Comparison of ENCODE assay signal across 8 mouse cellular contexts in the genomic region with DNA sequence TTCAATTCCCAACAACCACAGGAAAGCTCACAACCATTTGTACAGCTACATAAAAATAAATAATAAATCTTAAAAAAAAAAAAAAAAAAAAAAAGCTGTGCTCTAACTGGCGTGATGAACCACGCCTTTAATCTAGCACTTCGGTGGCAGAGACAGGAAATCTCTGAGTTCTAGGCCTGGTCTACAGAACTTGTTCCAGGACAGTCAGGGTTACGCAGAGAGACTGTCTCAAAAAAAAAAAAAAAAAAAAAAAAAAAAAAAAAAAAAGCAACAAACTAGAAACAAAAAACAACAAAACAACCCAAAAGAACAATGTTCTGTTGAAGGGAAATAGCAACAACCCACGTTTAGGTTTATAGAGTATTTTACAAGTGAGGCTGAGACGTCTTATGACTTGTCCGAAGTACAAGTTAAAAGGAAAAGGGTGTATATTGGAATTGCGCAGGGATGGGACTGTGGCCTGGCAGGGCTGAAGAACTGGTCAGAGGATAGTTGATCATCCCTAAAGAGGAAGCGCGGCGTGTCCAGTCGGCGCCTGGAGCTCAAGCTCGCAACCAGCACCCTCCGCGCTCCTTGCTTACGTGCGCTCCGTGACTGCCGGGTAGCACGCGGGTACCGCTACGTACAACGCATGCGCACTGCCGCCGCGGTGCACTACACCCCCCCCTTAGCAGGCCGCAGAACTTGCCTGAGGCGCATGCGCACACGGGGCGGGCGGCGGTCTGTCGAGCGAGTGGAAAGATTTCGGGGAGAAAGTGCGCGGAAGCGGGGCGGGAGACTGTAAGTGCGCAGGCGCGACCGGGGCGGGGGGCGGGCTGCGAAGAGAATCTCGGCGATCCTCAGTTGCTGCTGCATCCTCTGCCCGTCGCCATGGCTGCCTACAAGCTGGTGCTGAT. TPM values are rescaled to one million over a fixed set of nuclear protein-coding genes. Genes with fewer than 3 reads are reported as not detected.
DNase-seq lines count a peak whose midpoint lies in the region; ATAC-seq lines count a peak whose summit lies in the region.

Gene Pgam1, plus strand, starts transcription at position 746 of the 896 bp plus-strand sequence.

- H3K27ac ChIP-seq in lung, embryonic 16.5 days (ENCODE audit: low read length), result peak within 1 kb of the TSS; percentile 98

- H3K27me3 ChIP-seq in lung, embryonic 16.5 days (ENCODE audit: control insufficient read depth, insufficient read depth, low read depth, low read length), result no peaks in the 10 kb centered on the region

- H3K4me1 ChIP-seq in lung, embryonic 16.5 days (replicated peaks; ENCODE audit: control insufficient read depth, insufficient read depth, low read length), result peaks cover 30% of the 10 kb centered on the region

- H3K36me3 ChIP-seq in lung, embryonic 16.5 days (ENCODE audit: control insufficient read depth, insufficient read depth, low read length), result peaks cover 8% of the 10 kb centered on the region

- peak within 1 kb of the TSS; percentile 75 for H3K4me2 ChIP-seq in lung, embryonic 16.5 days (ENCODE audit: low read depth, low read length)

- H3K9ac ChIP-seq in lung, embryonic 16.5 days (ENCODE audit: low read length), result peak within 1 kb of the TSS; percentile 99

- peak within 1 kb of the TSS; percentile 99 for H3K4me3 ChIP-seq in lung, embryonic 16.5 days (ENCODE audit: low read length)

- peak; percentile 96 for DNase-seq in MEL-GATA-1-ER (ENCODE audit: extremely low read depth, low read depth)
- peak; percentile 95 for DNase-seq in cerebellum, adult 8-10 months
- DNase-seq in forelimb bud, embryonic 11.5 days (ENCODE audit: low read depth, low spot score), result peak; percentile 97
- DNase-seq in layer of hippocampus, adult 9-10 months (ENCODE audit: low spot score), result peak; percentile 79
- DNase-seq in ovary, postnatal 10 days (ENCODE audit: low spot score), result peak; percentile 85
- peak; percentile 96 to 98 for DNase-seq in thymus, postnatal 10 days (ENCODE audit: low spot score in 2 of 2)

- 5% methylated on average over 52 of the region's 54 CpGs for WGBS in lung, embryonic 16.5 days

- peak; percentile 86 to 87 for ATAC-seq in hematopoietic stem cell, adult 5-6 weeks (replicated peaks in 1 of 2; ENCODE audit: insufficient read depth in 1 of 2, low FRiP score in 2 of 2, low TSS enrichment in 1 of 2, low read depth in 1 of 2, poor library complexity in 2 of 2, severe bottlenecking in 2 of 2)
- ATAC-seq in lung, embryonic 16.5 days (ENCODE audit: low read depth), result peak; percentile 96

- H3K9me3 ChIP-seq in lung, embryonic 16.5 days (ENCODE audit: control insufficient read depth, low read length), result no peaks in the 10 kb centered on the region

RNA-seq across cellular contexts. Expression of gene Pgam1, which starts in this region (rescaled TPM):
- 112 and 157 TPM in 2 replicates for total RNA-seq in hematopoietic stem cell, adult 5-6 weeks (2017)
- polyA plus RNA-seq in lung, embryonic 16.5 days (2015; fragmentation: Nextera tagmentation; extraction: Ambion mirVana), result 609 and 641 TPM in 2 replicates

Comparison
In these comparisons a context has a peak if more than half of its experiments do, and no peak if none do; other contexts are left out.
1. Peak in every context shown above with its lines: DNase-seq, ATAC-seq, H3K4me3 ChIP-seq and H3K27ac ChIP-seq.